Comparison of ENCODE assay signal across 3 mouse cellular contexts in the genomic region with DNA sequence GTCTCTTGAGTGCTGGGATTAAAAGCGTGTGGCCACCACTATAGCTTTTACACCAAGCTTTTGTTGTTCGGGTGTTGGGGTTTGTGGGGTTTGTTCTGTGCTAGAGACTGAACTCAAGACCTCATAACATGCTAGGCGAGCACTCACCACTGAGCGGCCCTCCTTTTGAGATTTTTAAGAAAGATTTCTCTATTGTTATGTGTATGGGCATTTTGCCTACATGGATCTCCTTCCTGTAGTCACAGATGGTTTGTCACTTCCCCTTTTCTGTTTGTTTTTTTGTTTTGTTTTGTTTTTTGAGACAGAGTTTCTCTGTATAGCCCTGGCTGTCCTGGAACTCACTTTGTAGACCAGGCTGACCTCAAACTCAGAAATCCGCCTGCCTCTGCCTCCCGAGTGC. TPM values are rescaled to one million over a fixed set of nuclear protein-coding genes. Genes with fewer than 3 reads are reported as not detected.
"Had no signal": no experiment of that assay in that cellular context is flagged by ENCODE, and none has a peak within 500 bp of the region (broad histone marks: within the 10 kb centered on the region; RNA-seq: fewer than 3 reads in every experiment).

No protein-coding gene starts in this region.

RNA-seq across cellular contexts. Expression of gene Lrtm2, which starts 29.7 kb away (rescaled TPM):
- polyA plus RNA-seq: kidney, embryonic 14.5 days; limb, embryonic 10.5 days; limb, embryonic 13.5 days had no signal
